Mouse (Mus musculus): ENCODE measurements around the gene Gm3138. TPM values are rescaled to one million over a fixed set of nuclear protein-coding genes. Genes with fewer than 3 reads are reported as not detected.
"Not testable (repeated sequence)": the region's sequence is repeated elsewhere in the genome, so short reads cannot be mapped to it uniquely, and the experiment has no call there.

Gm3138 gene
- not detected for total RNA-seq (2021)
- long read RNA-seq, experiment 1 = 0 reads
- long read RNA-seq, experiment 2 = 0 reads

DNA sequence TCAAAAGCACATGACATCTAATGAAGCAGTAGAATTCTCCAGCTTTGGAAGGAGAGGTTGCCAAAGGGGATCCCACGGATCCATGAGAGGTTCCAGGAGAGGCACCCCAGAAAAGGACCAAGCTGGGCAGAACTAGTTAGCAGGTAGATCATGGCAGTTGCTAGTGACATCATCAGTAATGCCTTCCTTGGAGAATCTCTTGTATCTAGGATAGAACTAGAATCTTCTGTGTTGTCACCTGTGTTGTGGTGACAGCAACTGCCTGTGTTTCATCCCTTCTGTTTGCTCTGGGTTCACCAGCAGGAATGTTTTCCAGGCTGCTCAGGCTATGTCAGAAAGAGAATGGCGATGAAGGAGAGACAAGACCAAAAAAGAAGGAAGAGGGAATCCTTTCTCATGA lies at the start of gene Gm3138:
Gene Gm3138, plus strand, starts transcription at position 301 of the 400 bp plus-strand sequence.
- DNase-seq; intact Hi-C loops (cut with DNase I; ENCODE audit: low total_unique reads): not testable (repeated sequence)

DNA sequence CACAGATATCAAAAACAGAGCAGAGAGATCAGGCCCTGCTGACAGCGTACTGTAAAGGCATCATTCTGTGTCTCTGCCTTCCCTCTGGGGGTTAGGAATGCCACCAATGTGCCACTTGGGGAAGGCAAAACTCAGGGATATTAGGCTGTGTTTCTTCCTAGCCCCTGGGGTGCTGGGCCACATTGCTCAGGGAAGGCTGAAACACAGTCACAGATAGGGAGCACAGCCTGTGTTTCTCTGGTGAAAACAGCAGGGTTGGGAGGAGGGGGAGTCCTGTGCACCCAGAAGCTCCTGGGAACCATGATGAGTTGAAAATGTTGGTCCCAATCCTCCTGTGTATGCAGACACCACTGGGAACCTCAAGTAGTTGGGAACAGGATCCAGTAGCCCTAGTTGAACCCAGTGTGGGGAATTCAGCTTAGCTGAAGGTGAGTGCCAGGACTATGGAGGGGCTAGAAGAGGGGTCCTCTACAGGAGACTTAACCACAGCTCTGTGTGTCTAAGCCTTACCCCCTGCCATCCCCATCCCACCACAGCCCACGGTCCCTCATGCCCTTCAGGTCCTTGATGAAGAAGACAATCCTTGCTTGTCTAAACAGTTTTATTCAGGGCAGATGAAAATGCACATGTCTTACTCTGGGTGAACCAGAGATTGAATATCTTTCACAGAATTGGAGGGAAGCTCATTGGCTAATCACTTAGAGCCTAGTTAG lies 20.0 kb downstream of the Gm3138 start:
- DNase-seq; intact Hi-C loops (cut with DNase I; ENCODE audit: low total_unique reads): not testable (repeated sequence)

GRCm38 (mm10) chr14:4279828-4280227 lies 30.4 kb downstream of the Gm3138 start:
- intact Hi-C loops (cut with DNase I; ENCODE audit: low total_unique reads); DNase-seq: not testable (repeated sequence)

Other genes with a start within 250 kb of the Gm3138 start
- 1 to 10 TPM; 1.2 to 1.5 TPM for gene Gm5796, start 225.7 kb upstream of the Gm3138 start, total RNA-seq (2021)
- gene Gm3115, start 165.5 kb upstream of the Gm3138 start, total RNA-seq (2021) = under 1 TPM; 0.14 to 0.18 TPM
- 1 to 10 TPM; 1.1 TPM for gene Gm8108, start 139.1 kb upstream of the Gm3138 start, total RNA-seq (2021)
- not detected for gene Gm3127, start 84.6 kb upstream of the Gm3138 start, total RNA-seq (2021)
- not detected for gene Gm2974, start 67.1 kb upstream of the Gm3138 start, total RNA-seq (2021)
- not detected for gene Gm3149, start 67.7 kb downstream of the Gm3138 start, total RNA-seq (2021)
- gene 2610042L04Rik, start 85.1 kb downstream of the Gm3138 start, total RNA-seq (2021) = under 1 TPM in 1 of 2 experiments, not detected in 1; 0.18 TPM
- not detected for gene Gm3159, start 147.9 kb downstream of the Gm3138 start, total RNA-seq (2021)
- gene Gm3164, start 165.8 kb downstream of the Gm3138 start, total RNA-seq (2021) = under 1 TPM; 0.47 to 0.49 TPM
- not detected for gene Gm3173, start 181.4 kb downstream of the Gm3138 start, total RNA-seq (2021)
- not detected for gene Gm3182, start 232.1 kb downstream of the Gm3138 start, total RNA-seq (2021)